Mouse (Mus musculus): Measurements from ENCODE around the gene Card19.

The Card19 gene

GRCm38 (mm10) chr13:49194811-49195210 is 21.0 kb downstream of the Card19 start:
- DNase-seq (ENCODE audit: low spot score) = no peak

GRCm38 (mm10) chr13:49193650-49194049 is 22.2 kb downstream of the Card19 start:
- DNase-seq (ENCODE audit: low spot score) = no peak

- no peak for DNase-seq (ENCODE audit: low spot score)
Measured at GRCm38 (mm10) chr13:49192156-49192855, 23.5 kb downstream of the Card19 start.

GRCm38 (mm10) chr13:49191673-49192035 is 24.2 kb downstream of the Card19 start:
- no peak for DNase-seq (ENCODE audit: low spot score)

GRCm38 (mm10) chr13:49190876-49191672 is 24.8 kb downstream of the Card19 start:
- no peak for DNase-seq (ENCODE audit: low spot score)

- no peak for DNase-seq (ENCODE audit: low spot score)
Measured at GRCm38 (mm10) chr13:49189970-49190870, 25.6 kb downstream of the Card19 start.

DNA sequence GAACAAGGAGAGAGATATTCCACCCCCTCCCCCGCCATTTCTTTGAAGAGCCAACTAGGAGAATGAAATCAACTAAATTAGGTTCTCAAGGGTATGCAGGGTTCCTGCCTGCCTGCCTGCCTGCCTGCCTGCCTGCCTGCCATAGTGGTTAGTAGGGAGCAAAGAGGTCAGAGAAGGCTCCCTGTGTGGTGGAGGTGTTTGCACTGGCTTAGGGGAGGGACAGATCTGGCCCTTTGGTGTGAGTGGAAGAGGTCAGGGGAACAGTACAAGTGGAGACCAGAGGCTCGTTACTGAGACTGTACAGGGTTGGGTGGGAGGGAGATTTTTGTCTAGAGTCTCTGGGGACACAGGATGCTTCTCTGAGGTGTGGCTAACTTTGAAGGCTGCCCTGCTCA is 26.9 kb downstream of the Card19 start:
- no peak for DNase-seq (ENCODE audit: low spot score)

DNA sequence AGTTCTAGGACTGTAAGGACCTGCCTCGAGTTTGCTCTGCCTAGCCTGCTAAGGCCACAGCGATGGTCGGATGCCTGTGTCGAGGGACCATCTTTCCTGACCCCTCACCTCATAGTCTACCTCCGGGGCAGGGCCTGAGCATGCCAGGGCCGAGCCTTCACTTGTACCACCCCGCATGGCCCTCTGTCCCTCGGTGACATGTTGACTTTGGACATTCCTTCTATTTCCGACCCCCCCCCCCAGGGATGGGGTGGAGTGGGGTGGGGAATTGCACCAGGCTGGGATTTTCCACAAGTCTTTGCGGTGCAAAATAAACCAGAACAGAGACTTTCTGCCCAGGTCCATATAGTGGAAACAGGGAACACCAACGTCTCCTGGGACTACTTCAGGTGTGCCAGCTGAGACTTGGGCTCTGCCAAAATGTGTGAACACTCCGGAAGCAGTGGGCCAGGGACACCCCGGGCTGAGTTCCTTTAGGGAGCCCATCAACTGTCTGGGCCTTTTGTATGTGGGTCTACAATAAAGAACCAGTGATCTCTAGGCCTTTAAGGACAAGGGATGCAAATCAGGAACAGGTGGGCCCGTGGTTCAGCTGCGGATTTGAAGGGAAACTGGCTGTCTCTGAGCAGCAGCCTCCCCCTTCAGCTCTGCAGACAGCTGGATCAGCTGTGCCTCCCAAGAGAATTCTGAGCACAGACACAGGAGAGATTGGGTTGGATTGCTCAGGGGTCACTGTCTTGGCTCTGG is 27.4 kb downstream of the Card19 start:
- DNase-seq (ENCODE audit: low spot score) = no peak

GRCm38 (mm10) chr13:49187288-49188218 is 28.3 kb downstream of the Card19 start, which contains the start of gene Ninj1:
TSS of gene Ninj1 (plus strand) at chr13:49187485.
- DNase-seq (ENCODE audit: low spot score) = peak; percentile 83

- DNase-seq (ENCODE audit: low spot score) = no peak
Measured at GRCm38 (mm10) chr13:49186798-49187287, 29.0 kb downstream of the Card19 start.

- DNase-seq (ENCODE audit: low spot score) = no peak
Measured at GRCm38 (mm10) chr13:49183646-49184045, 32.2 kb downstream of the Card19 start.

- DNase-seq (ENCODE audit: low spot score) = no peak
Measured at GRCm38 (mm10) chr13:49183161-49183560, 32.7 kb downstream of the Card19 start.

- DNase-seq (ENCODE audit: low spot score) = no peak
Measured at GRCm38 (mm10) chr13:49181411-49181984, 34.3 kb downstream of the Card19 start.

GRCm38 (mm10) chr13:49180691-49181090 is 35.1 kb downstream of the Card19 start:
- no peak for DNase-seq (ENCODE audit: low spot score)

GRCm38 (mm10) chr13:49180274-49180673 is 35.6 kb downstream of the Card19 start:
- no peak for DNase-seq (ENCODE audit: low spot score)

- DNase-seq (ENCODE audit: low spot score) = no peak
Measured at GRCm38 (mm10) chr13:49178839-49179585, 36.8 kb downstream of the Card19 start.

DNA sequence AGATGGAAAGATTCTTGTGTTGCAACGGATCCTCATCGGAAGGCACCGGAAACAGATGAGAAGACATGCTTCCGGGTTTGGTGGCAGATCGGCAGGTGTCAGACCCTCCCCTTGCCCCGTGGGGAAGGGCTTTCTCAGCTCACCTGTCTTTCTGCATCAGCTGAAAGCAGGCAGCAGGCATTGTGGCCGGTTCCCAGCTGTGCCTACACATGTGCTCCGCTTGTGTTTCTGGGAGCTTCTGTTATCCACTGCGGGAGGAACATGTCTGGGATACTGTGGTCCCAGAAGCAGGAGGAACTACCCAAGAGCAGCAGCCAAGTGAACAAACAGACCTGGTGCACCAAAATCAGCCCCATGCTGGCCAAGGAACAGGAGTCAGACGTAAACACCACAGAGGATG is 40.3 kb downstream of the Card19 start:
- no peak for DNase-seq (ENCODE audit: low spot score)

GRCm38 (mm10) chr13:49172971-49173596 is 42.8 kb downstream of the Card19 start:
- DNase-seq (ENCODE audit: low spot score) = peak; percentile 73

DNA sequence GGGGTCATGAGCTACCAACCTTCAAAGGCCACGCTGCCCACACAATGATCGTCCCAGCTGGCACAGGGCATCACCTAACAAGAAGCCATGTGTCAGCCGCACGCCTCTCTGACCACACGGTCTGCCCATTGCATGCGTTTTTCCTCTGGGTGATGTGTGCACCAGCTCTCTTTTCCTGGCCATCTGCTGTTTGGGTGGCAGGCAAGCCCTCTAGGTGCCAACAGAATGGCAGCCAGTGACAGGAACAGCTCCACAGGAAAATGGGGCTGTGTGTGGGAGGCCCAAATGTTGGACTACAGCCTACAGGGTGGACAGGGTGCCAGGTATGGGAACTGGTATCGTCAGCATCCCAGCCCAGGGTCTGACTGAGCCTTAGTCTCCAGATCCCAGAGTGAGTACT is 43.5 kb downstream of the Card19 start:
- no peak for DNase-seq (ENCODE audit: low spot score)

Data from adipocyte (in vitro differentiated cells).